Mouse (Mus musculus) kidney, postnatal 4 days (tissue): ENCODE data around the gene Cyp4a30b.
A peak's percentile ranks its signal among the peaks of the same experiment; 100 is the strongest.
"Not testable (repeated sequence)": the region's sequence is repeated elsewhere in the genome, so short reads cannot be mapped to it uniquely, and the experiment has no call there.

ENCODE experiments used
- DNase-seq, 2 experiments: peaks; one replicate each; pipeline ENCODE4 v3.0.0; 2021; ENCODE audit warnings: mixed read lengths in 2 of 2

The Cyp4a30b gene

GRCm38 (mm10) chr4:115452304-115452703 is at the start of gene Cyp4a30b:
Cyp4a30b (plus strand) TSS chr4:115452604.
- DNase-seq = no peak

DNA sequence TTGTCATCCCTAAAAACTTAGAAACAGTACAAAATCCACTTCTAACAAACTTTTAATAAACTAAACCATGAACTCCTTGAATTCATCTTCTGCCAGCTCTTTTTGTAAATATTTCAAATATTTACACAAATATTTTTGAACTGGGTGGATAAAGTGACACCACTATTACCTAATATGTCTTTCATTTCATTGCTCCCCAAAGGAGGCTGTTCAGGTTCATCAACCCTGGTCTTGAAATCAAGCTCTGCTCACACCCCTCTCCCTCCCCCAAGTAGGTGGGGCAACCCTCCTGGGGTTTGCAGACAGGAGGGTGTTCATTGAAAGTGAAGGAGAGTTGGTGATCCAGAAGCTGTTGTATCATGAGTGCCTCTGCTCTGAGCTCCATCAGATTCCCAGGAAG is 41.1 kb upstream of the Cyp4a30b start, which contains the start of gene Cyp4a12b:
Gene Cyp4a12b, plus strand, starts transcription at position 301 of the 400 bp plus-strand sequence.
- DNase-seq = not testable (repeated sequence)

DNA sequence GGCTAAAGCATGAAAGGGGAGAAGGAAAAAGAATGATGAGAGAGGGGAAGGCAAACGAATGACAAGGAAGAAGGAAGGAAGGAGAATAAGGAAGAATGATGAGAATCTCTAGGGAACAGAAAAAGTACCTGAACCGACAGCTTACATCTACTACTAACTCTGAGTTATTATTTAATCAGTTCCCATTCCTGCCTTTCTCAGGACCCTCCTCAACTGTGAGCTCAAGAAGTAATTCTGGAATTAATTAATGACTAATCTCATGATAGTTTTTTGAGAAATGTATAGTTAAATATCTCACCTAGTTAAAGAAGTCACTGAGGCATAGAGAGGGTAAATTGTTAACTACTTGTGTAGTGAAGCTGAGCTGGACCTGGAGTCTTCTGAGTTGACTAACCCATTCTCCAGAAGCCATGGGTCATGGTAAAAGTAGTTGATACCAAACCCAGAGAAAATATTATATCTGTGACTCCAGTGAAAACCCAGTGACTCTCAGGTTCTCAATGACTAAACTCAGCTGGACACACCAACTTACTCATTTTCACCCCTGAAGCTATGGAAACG is 1.7 kb upstream of the Cyp4a30b start:
- no peak for DNase-seq

DNA sequence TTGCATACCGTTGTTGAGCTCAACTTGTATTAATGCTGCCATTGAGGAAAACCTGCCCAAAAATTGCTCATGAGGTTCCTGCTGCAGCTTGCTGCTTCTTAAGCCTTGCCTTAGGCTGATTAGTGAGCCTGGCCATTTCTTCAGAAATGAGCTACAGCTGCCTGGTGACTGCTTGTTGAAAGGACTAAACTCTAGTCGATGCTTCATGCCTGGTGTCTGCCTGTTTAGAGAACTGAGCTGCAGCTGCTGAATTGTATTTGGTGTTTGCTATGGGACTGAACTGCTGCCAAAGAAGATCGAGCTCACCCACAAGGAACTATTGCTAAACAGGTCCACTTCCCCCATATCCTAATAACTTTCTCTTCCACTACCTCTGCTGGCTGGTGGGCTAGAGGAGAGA is 21.2 kb downstream of the Cyp4a30b start:
- not testable (repeated sequence) for DNase-seq

DNA sequence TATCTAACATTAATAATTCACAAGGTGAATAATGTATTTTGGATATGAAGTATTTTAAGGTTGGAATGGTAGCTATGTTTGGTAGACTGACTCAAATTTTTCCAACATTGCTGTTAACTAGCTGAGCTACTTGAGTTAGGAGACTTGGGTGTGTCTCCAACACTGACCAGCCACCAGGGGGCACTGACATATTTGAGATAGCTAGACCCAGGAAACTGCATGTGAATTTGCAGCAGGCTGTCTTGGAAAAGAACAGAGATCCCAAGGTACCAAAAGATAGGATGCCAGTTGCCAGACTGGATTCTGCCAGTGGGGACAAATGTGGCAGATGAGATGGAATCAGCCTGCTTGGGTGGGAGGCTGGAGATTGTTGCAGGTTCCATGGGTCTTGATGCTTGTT is 23.6 kb downstream of the Cyp4a30b start:
- peak; percentile 40 to 54 for DNase-seq

DNA sequence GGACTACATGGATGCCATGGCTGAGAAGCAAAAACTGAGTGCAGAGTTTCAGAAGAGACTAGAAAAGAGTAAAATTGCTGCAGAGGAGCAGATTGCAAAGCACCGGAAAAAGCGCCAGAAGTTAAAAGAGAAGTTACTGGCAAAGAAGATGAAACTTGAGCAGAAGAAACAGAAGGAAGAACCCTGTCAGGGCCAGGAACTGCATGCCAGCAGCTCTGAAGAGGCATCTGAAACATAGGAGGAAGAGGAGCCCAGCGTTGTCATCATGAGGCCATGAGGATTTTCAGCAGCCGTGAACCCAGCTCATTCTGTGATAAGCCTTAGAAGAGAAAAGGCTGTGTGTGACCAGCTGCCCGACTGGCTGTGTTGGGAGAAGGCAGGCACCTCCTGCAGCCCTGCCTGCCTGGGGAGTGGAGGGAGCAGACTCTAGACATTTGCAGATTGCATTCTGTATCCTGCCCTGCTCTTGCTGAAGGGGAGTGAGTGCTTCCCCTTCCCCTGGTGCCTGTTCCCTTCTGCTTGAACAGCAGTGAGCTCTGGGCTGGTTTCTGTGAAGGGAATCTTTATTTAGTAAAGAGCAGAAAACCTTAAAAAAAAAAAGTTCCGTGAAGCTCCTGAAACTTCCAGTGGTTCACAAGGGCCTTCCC is 28.7 kb downstream of the Cyp4a30b start:
- no peak for DNase-seq

GRCm38 (mm10) chr4:115496001-115496400 is 43.6 kb downstream of the Cyp4a30b start, which contains the start of gene Cyp4a14:
Cyp4a14 (minus strand) TSS chr4:115496142.
- no peak for DNase-seq

DNA sequence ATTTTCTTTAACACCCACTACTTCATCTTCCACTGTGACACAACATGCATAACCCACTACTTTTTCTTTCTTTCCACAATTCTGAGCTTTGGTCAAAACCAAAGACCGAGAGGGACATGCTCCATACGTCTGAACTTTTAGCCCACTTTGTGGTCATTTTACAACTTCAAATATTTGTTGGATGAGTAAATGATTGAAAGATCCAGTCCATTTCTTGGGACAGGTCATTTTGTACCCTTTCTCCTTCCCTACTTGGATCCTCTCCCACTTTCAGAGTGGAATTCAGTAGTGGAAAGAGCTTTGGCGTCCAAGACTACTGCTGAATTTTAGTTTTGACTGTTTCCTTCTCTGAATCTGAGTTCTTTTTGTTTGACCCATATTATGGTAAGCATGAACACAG is 45.1 kb downstream of the Cyp4a30b start:
- no peak for DNase-seq

DNA sequence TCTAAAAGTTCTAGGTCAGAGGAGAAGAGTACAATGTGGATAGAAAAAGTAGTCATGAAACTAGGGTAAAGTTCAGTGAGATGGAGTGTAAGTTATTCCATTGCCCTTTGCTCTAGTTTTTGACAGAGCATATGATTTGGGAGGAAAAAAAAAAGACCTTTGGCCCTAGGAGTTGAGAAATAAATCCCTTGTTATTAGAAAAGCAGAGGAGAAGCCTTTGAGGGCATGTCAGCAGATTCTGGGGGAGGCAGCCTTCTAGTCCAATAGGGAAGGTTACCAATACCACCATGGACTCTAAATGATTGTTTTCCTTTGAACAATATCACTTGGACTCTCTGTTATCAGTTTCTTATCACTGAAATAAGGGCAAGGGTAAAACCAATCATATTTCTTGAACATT is 61.6 kb downstream of the Cyp4a30b start:
- not testable (repeated sequence) for DNase-seq

DNA sequence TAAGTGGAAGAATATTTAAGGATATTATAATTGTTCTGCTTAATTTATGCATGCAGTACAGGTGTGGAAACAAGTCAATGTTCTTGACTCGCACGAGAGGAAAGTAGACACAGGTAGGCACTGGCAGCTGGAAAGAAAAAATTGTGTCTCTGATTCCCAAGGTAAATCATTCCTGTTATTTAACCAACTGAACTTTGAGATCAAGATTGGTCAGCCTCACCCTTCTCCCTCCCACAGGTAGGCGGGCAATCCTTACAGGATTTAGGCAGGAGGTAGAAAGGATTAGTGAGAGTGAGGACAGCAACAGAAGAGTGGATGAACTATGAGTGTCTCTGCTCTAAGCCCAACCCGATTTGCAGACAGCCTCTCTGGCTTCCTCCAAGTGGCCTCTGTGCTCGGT is 65.6 kb downstream of the Cyp4a30b start, which contains the start of gene Cyp4a10:
Gene Cyp4a10, plus strand, starts transcription at position 265 of the 400 bp plus-strand sequence.
- DNase-seq = not testable (repeated sequence)

DNA sequence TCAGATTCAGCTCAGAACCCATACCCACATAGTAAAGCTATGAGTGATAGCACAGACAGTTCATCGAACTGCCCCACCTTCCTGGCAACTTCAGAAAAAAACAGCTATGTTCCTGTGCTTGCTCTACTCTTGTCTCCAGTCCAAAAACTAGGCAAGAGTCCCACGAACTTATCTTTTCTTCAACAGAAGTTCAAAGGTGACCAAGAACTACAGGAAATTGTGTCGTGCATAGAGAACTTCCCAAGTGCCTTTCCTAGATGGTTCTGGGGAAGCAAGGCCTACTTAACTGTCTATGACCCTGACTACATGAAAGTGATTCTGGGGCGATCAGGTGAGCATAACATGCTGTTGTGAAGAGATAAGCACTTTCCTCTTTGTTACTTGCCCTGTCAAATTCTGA is 67.0 kb downstream of the Cyp4a30b start:
- DNase-seq = no peak
